11 mouse cellular contexts compared by ENCODE assay signal in genomic region chr13:109899442-109900428, GRCm38 (mm10).
DNase-seq lines count a peak whose midpoint lies in the region; ATAC-seq lines count a peak whose summit lies in the region.
"Had no signal": no experiment of that assay in that cellular context is flagged by ENCODE, and none has a peak within 500 bp of the region (broad histone marks: within the 10 kb centered on the region; RNA-seq: fewer than 3 reads in every experiment).

No protein-coding gene starts in this region.

- no peaks in the 10 kb centered on the region for H3K9me3 ChIP-seq in kidney, embryonic 16.5 days (ENCODE audit: low read length)
- H3K9me3 ChIP-seq in limb, embryonic 13.5 days: no peaks in the 10 kb centered on the region
- no peaks in the 10 kb centered on the region for H3K9me3 ChIP-seq in hindbrain, embryonic 13.5 days
- H3K9me3 ChIP-seq: embryonic facial prominence, embryonic 15.5 days; heart, embryonic 15.5 days had no signal

- H3K27ac ChIP-seq in kidney, embryonic 16.5 days (ENCODE audit: low read length): no peak overlapping the region
- peak overlapping the region; percentile 29 for H3K27ac ChIP-seq in limb, embryonic 13.5 days
- H3K27ac ChIP-seq in hindbrain, embryonic 13.5 days: no peak overlapping the region
- H3K27ac ChIP-seq: embryonic facial prominence, embryonic 15.5 days; heart, embryonic 15.5 days had no signal

- H3K27me3 ChIP-seq in kidney, embryonic 16.5 days (ENCODE audit: insufficient read depth, low read length): no peaks in the 10 kb centered on the region
- H3K27me3 ChIP-seq in limb, embryonic 13.5 days: no peaks in the 10 kb centered on the region
- H3K27me3 ChIP-seq in hindbrain, embryonic 13.5 days: no peaks in the 10 kb centered on the region
- H3K27me3 ChIP-seq: embryonic facial prominence, embryonic 15.5 days; heart, embryonic 15.5 days; Patski had no signal

- H3K36me3 ChIP-seq in kidney, embryonic 16.5 days (ENCODE audit: insufficient read depth, low read length): no peaks in the 10 kb centered on the region
- no peaks in the 10 kb centered on the region for H3K36me3 ChIP-seq in limb, embryonic 13.5 days
- H3K36me3 ChIP-seq in hindbrain, embryonic 13.5 days: no peaks in the 10 kb centered on the region
- H3K36me3 ChIP-seq: embryonic facial prominence, embryonic 15.5 days; heart, embryonic 15.5 days had no signal

- H3K4me1 ChIP-seq in kidney, embryonic 16.5 days (ENCODE audit: insufficient read depth, low read length): peaks cover 16% of the 10 kb centered on the region
- H3K4me1 ChIP-seq in limb, embryonic 13.5 days: peaks cover 45% of the 10 kb centered on the region
- H3K4me1 ChIP-seq in hindbrain, embryonic 13.5 days (replicated peaks): peaks cover 29% of the 10 kb centered on the region

- 72% methylated on average over 14 of the region's 14 CpGs for WGBS in kidney, embryonic 16.5 days
- WGBS in limb, embryonic 13.5 days: 34% methylated on average over 14 of the region's 14 CpGs
- 73% methylated on average over 14 of the region's 14 CpGs for WGBS in hindbrain, embryonic 13.5 days

- no peak overlapping the region for H3K9ac ChIP-seq in kidney, embryonic 16.5 days (replicated peaks; ENCODE audit: low read length)
- H3K9ac ChIP-seq in limb, embryonic 13.5 days: no peak overlapping the region
- no peak overlapping the region for H3K9ac ChIP-seq in hindbrain, embryonic 13.5 days
- H3K9ac ChIP-seq: embryonic facial prominence, embryonic 15.5 days; heart, embryonic 15.5 days had no signal

- H3K4me2 ChIP-seq in kidney, embryonic 16.5 days (replicated peaks; ENCODE audit: low read depth, low read length): no peak overlapping the region
- H3K4me2 ChIP-seq in limb, embryonic 13.5 days (replicated peaks): peak overlapping the region; percentile 31
- no peak overlapping the region for H3K4me2 ChIP-seq in hindbrain, embryonic 13.5 days
- H3K4me2 ChIP-seq: embryonic facial prominence, embryonic 15.5 days; heart, embryonic 15.5 days had no signal

- DNase-seq in kidney, adult 18-20 months: peak; percentile 38
- peak; percentile 31 to 52 for DNase-seq in adrenal gland, postnatal 36 days
- DNase-seq in cerebellum, postnatal 36 days: peak; percentile 42 to 49
- DNase-seq in urinary bladder, adult 2 months (ENCODE audit: low spot score): no peak
- DNase-seq in ovary, postnatal 10 days (ENCODE audit: low spot score): no peak

- no peak overlapping the region for H3K4me3 ChIP-seq in kidney, embryonic 16.5 days (ENCODE audit: low read length)
- H3K4me3 ChIP-seq in limb, embryonic 13.5 days: no peak overlapping the region
- H3K4me3 ChIP-seq in hindbrain, embryonic 13.5 days: no peak overlapping the region
- H3K4me3 ChIP-seq: embryonic facial prominence, embryonic 15.5 days; heart, embryonic 15.5 days had no signal

- no peak for ATAC-seq in kidney, embryonic 16.5 days (ENCODE audit: low FRiP score, low TSS enrichment)
- no peak for ATAC-seq in limb, embryonic 13.5 days (ENCODE audit: low FRiP score, low read depth)
- no peak for ATAC-seq in hindbrain, embryonic 13.5 days (ENCODE audit: low FRiP score)
- ATAC-seq: Patski had no signal

Comparison
In these comparisons a context has a peak if more than half of its experiments do, and no peak if none do; other contexts are left out.
1. DNase-seq: peak in kidney, adult 18-20 months (single experiment), adrenal gland, postnatal 36 days (2 of 2) and cerebellum, postnatal 36 days (2 of 2); none in urinary bladder, adult 2 months (single experiment) and ovary, postnatal 10 days (single experiment).